Mouse (Mus musculus): ENCODE results near the gene Nek6.

GRCm38 (mm10) chr2:38598395-38598794 is 87.0 kb downstream of the Nek6 start:
- TF ChIP-seq CTCF (IDR thresholded peaks at IDR 0.05; ENCODE audit: low read depth, low read length) (no peak), POLR2A (IDR thresholded peaks at IDR 0.05; ENCODE audit: insufficient read depth, low read length) (no peak)

Measured in ES-Bruce4 (cell line).